Mouse (Mus musculus) embryonic facial prominence, embryonic 11.5 days (tissue): ENCODE data around the gene Apobec1. TPM values are rescaled to one million over a fixed set of nuclear protein-coding genes. Genes with fewer than 3 reads are reported as not detected.
"Not testable (repeated sequence)": the region's sequence is repeated elsewhere in the genome, so short reads cannot be mapped to it uniquely, and the experiment has no call there.

Source experiments
- ATAC-seq: fragments of 200-750 bp; cut with Nextera tagmentation; replicated peaks from 2 replicates; pipeline ENCODE4 v1.8.0; 2017; ENCODE audit warnings: low read depth; ENCODE audit not compliant: insufficient number of reproducible peaks, low FRiP score, low TSS enrichment
- DNase-seq: peaks from one replicate; pipeline ENCODE4 v3.0.0-alpha.2; 2015; ENCODE audit warnings: low spot score
- H3K27ac ChIP-seq: fragments of 300-500 bp; sonication (generic); replicated peaks from 2 replicates; pipeline ENCODE4 v1.5.1; 2014; ENCODE audit warnings: mild to moderate bottlenecking, low read depth, low read length, control low read depth
- H3K27me3 ChIP-seq: fragments of 300-500 bp; sonication (generic); 2 replicates; pipeline ENCODE4 v1.6.1; 2014; ENCODE audit warnings: mild to moderate bottlenecking, low read length, moderate library complexity, mixed read lengths; ENCODE audit not compliant: control insufficient read depth, insufficient read depth
- H3K36me3 ChIP-seq: fragments of 300-500 bp; sonication (generic); replicated peaks from 2 replicates; pipeline ENCODE4 v1.6.1; 2014; ENCODE audit warnings: low read depth, mild to moderate bottlenecking, low read length, moderate library complexity, mixed read lengths; ENCODE audit not compliant: control insufficient read depth, insufficient read depth
- H3K4me1 ChIP-seq: fragments of 300-500 bp; sonication (generic); 2 replicates; pipeline ENCODE4 v1.6.1; 2014; ENCODE audit warnings: low read length, mixed read lengths; ENCODE audit not compliant: control insufficient read depth, insufficient read depth
- H3K4me2 ChIP-seq: fragments of 300-500 bp; sonication (generic); 2 replicates; pipeline ENCODE4 v1.6.1; 2014; ENCODE audit warnings: low read depth, mild to moderate bottlenecking, control low read depth, low read length, moderate library complexity
- H3K4me3 ChIP-seq: fragments of 300-500 bp; sonication (generic); 2 replicates; pipeline ENCODE4 v1.5.1; 2014; ENCODE audit warnings: low read depth, low read length, control low read depth
- H3K9ac ChIP-seq: fragments of 300-500 bp; sonication (generic); replicated peaks from 2 replicates; pipeline ENCODE4 v1.6.1; 2014; ENCODE audit warnings: mild to moderate bottlenecking, control low read depth, low read length
- H3K9me3 ChIP-seq: fragments of 300-500 bp; sonication (generic); replicated peaks from 2 replicates; pipeline ENCODE4 v1.6.1; 2016; ENCODE audit warnings: mild to moderate bottlenecking, low read length, inconsistent platforms, mixed read lengths; ENCODE audit not compliant: control insufficient read depth
- WGBS: fragments of 180-500 bp; shearing (Covaris S2); extraction: QIAGEN DNeasy Blood & Tissue Kit; methylation state at CpG from one replicate; pipeline ENCODE4 v1.1.7; 2014; 5-methylcytosine and 5-hydroxymethylcytosine counted together
- polyA plus RNA-seq: library from polyadenylated mRNA; unstranded; fragments of >200 nt; fragmentation: Nextera tagmentation; extraction: Ambion mirVana; gene quantifications from 2 replicates; pipeline ENCODE4 v1.2.1, GENCODE M21; 2014

The Apobec1 gene
- polyA plus RNA-seq, 1 experiment from 2014 or later, result 2.6 TPM

GRCm38 (mm10) chr6:122553606-122554005 is 48.6 kb downstream of the Apobec1 start, which contains the start of gene Aicda:
Aicda (plus strand) TSS chr6:122553801.
- Histone ChIP-seq H3K4me3 (no peak within 1 kb of the TSS), H3K9me3 (no peaks in the 10 kb centered on the region), H3K36me3 (no peaks in the 10 kb centered on the region), H3K4me1 (no peaks in the 10 kb centered on the region), H3K4me2 (no peak within 1 kb of the TSS), H3K27me3 (no peaks in the 10 kb centered on the region), H3K27ac (no peak within 1 kb of the TSS), H3K9ac (no peak within 1 kb of the TSS)
- ATAC-seq (no peak), DNase-seq (no peak)
- WGBS, result 57% methylated on average over 9 of the region's 9 CpGs

GRCm38 (mm10) chr6:122545948-122546347 is 56.3 kb downstream of the Apobec1 start:
- no peak overlapping the region for H3K4me3 ChIP-seq
- H3K27ac ChIP-seq, result no peak overlapping the region
- no peaks in the 10 kb centered on the region for H3K27me3 ChIP-seq
- no peak for ATAC-seq
- H3K9ac ChIP-seq, result no peak overlapping the region
- no peaks in the 10 kb centered on the region for H3K9me3 ChIP-seq
- no peaks in the 10 kb centered on the region for H3K36me3 ChIP-seq
- H3K4me1 ChIP-seq, result no peaks in the 10 kb centered on the region
- 80% methylated on average over 10 of the region's 10 CpGs for WGBS
- no peak overlapping the region for H3K4me2 ChIP-seq
- no peak for DNase-seq

GRCm38 (mm10) chr6:122545289-122545882 is 56.9 kb downstream of the Apobec1 start:
- Histone ChIP-seq H3K36me3 (no peaks in the 10 kb centered on the region), H3K4me1 (no peaks in the 10 kb centered on the region), H3K27ac (no peak overlapping the region), H3K9me3 (no peaks in the 10 kb centered on the region), H3K9ac (no peak overlapping the region), H3K4me3 (no peak overlapping the region), H3K27me3 (no peaks in the 10 kb centered on the region), H3K4me2 (no peak overlapping the region)
- no peak for ATAC-seq
- no peak for DNase-seq
- WGBS, result 67% methylated on average over 9 of the region's 9 CpGs

- 95% methylated on average over 1 of the region's 1 CpGs for WGBS
- ATAC-seq (no peak; the same call in 1 of the 2 replicates), DNase-seq (no peak)
- H3K36me3 ChIP-seq, result no peaks in the 10 kb centered on the region
- no peak overlapping the region for H3K4me2 ChIP-seq
- H3K9me3 ChIP-seq, result no peaks in the 10 kb centered on the region
- no peaks in the 10 kb centered on the region for H3K4me1 ChIP-seq
- H3K9ac ChIP-seq, result no peak overlapping the region
- no peaks in the 10 kb centered on the region for H3K27me3 ChIP-seq
- no peak overlapping the region for H3K27ac ChIP-seq
- no peak overlapping the region for H3K4me3 ChIP-seq
These were observed 57.6 kb downstream of the Apobec1 start for GRCm38 (mm10) chr6:122544672-122545071.

GRCm38 (mm10) chr6:122543574-122543973 is 58.7 kb downstream of the Apobec1 start:
- no peak overlapping the region for H3K4me2 ChIP-seq
- H3K9ac ChIP-seq, result no peak overlapping the region
- no peaks in the 10 kb centered on the region for H3K36me3 ChIP-seq
- H3K27me3 ChIP-seq, result no peaks in the 10 kb centered on the region
- H3K4me3 ChIP-seq, result no peak overlapping the region
- H3K9me3 ChIP-seq, result no peaks in the 10 kb centered on the region
- H3K4me1 ChIP-seq, result no peaks in the 10 kb centered on the region
- no peak for ATAC-seq
- DNase-seq, result no peak
- WGBS, result 82% methylated on average over 5 of the region's 5 CpGs
- H3K27ac ChIP-seq, result no peak overlapping the region

- H3K4me3 ChIP-seq, H3K27ac ChIP-seq, H3K4me1 ChIP-seq, H3K36me3 ChIP-seq, H3K4me2 ChIP-seq, DNase-seq, H3K27me3 ChIP-seq, ATAC-seq, H3K9ac ChIP-seq, H3K9me3 ChIP-seq: not testable (repeated sequence)
- WGBS, result 73% methylated on average over 5 of the region's 5 CpGs
These were observed 59.8 kb downstream of the Apobec1 start for GRCm38 (mm10) chr6:122542459-122542858.

GRCm38 (mm10) chr6:122539564-122539963 is 62.7 kb downstream of the Apobec1 start:
- no peaks in the 10 kb centered on the region for H3K4me1 ChIP-seq
- no peaks in the 10 kb centered on the region for H3K27me3 ChIP-seq
- H3K36me3 ChIP-seq, result no peaks in the 10 kb centered on the region
- no peak for DNase-seq
- 81% methylated on average over 9 of the region's 9 CpGs for WGBS
- no peak overlapping the region for H3K4me2 ChIP-seq
- H3K9me3 ChIP-seq, result no peaks in the 10 kb centered on the region
- H3K4me3 ChIP-seq, result no peak overlapping the region
- no peak overlapping the region for H3K9ac ChIP-seq
- no peak for ATAC-seq
- H3K27ac ChIP-seq, result no peak overlapping the region

- DNase-seq (no peak), ATAC-seq (no peak)
- Histone ChIP-seq H3K9me3 (no peaks in the 10 kb centered on the region), H3K36me3 (no peaks in the 10 kb centered on the region), H3K4me2 (no peak overlapping the region), H3K27ac (no peak overlapping the region), H3K27me3 (no peaks in the 10 kb centered on the region), H3K9ac (no peak overlapping the region), H3K4me3 (no peak overlapping the region), H3K4me1 (no peaks in the 10 kb centered on the region)
- WGBS, result 30% methylated on average over 3 of the region's 3 CpGs
These were observed 68.2 kb downstream of the Apobec1 start for GRCm38 (mm10) chr6:122534032-122534431.
